Mouse (Mus musculus): ENCODE measurements around the gene Hs3st4.

The Hs3st4 gene

DNA sequence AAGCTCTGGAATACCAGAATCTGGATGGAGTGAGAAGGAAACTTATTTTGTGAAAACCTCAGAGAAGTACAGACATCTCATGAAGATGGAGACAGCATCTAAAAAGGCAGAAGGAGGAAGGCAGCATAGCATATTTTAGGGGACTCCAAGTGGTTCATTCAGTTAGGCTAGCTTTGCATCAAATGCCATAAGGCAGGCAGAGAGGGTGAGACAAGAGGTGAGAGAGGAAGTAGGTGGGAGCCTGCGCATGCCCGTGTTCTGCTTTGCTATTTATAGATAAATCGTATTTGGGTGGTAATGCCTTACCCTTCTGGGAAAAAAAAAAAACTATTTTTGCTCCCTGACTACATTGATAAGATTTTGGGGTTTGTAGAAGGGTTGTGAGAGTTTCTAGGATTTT lies 198.3 kb downstream of the Hs3st4 start:
- Histone ChIP-seq H3K27me3 (ENCODE audit: control insufficient read depth, insufficient read depth, low read length, poor library complexity, severe bottlenecking) (no peaks in the 10 kb centered on the region), H3K36me3 (ENCODE audit: control insufficient read depth, insufficient read depth, low read length, poor library complexity, severe bottlenecking) (no peaks in the 10 kb centered on the region)
- no peak for DNase-seq (ENCODE audit: low read depth, low spot score)

DNA sequence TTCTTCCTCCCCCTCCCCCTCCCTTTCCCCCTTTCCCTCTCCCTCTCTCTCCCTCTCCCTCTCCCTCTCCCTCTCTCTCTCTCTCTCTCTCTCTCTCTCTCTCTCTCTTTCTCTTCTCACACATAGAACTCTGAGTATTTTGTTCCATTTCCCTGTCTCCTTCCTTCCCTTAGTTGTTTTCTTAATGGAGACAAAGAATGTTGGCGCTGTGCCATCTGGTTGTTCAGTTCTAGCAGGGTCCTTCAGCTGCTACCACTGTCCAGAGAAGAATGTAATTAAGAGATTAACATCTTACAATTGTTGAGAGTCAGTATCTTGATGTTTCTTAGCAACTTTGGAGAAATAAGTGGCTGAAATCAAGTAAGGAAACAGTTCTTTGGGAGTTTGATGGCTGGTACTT lies 202.0 kb downstream of the Hs3st4 start:
- Histone ChIP-seq H3K27me3 (ENCODE audit: control insufficient read depth, insufficient read depth, low read length, poor library complexity, severe bottlenecking) (no peaks in the 10 kb centered on the region), H3K36me3 (ENCODE audit: control insufficient read depth, insufficient read depth, low read length, poor library complexity, severe bottlenecking) (no peaks in the 10 kb centered on the region)
- no peak for DNase-seq (ENCODE audit: low read depth, low spot score)

DNA sequence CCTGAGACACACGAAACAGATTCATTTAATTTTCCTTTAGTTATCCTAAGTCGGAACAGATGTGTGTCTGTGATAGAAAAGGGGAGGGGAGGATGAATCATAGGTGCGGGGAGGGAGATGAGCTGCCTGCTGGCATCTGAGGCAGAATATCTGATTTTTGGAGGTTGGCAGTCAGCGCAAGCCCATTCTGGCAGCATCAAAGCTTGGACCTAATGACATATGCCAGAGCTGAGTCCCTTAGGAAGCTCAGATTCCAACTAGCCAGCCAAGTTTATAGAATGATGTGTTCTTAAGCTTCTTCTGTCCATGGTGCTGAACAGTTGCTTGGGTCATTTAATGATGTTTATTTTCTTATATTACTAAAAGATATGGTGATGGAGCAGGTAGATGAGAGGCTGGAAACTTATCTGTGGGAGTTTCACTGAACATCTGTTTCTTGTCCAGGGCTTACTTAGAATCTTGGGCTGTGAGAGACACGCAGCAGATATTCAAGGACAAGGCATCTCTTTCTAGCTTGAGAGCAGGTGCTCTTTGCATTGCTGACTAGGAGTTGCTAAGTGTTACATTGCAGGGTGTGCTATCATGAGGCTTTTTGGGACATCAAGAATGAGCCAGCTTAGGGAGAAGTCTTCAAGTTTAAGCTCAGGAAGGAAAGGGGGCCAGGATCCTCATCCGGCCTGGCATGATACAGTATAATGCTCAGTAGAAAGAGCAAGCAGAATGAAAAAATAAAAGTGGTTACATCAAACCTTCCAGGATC lies 216.3 kb downstream of the Hs3st4 start:
- no peaks in the 10 kb centered on the region for H3K36me3 ChIP-seq (ENCODE audit: control insufficient read depth, insufficient read depth, low read length, poor library complexity, severe bottlenecking)

GRCm38 (mm10) chr7:124216921-124217320 lies 234.3 kb downstream of the Hs3st4 start:
- no peaks in the 10 kb centered on the region for H3K27me3 ChIP-seq (ENCODE audit: control insufficient read depth, insufficient read depth, low read length, poor library complexity, severe bottlenecking)

More for the DNA sequence above, 216.3 kb downstream of the Hs3st4 start:
- DNase-seq (ENCODE audit: low read depth, low spot score) = no peak
- H3K27me3 ChIP-seq (ENCODE audit: control insufficient read depth, insufficient read depth, low read length, poor library complexity, severe bottlenecking) = no peaks in the 10 kb centered on the region

DNA sequence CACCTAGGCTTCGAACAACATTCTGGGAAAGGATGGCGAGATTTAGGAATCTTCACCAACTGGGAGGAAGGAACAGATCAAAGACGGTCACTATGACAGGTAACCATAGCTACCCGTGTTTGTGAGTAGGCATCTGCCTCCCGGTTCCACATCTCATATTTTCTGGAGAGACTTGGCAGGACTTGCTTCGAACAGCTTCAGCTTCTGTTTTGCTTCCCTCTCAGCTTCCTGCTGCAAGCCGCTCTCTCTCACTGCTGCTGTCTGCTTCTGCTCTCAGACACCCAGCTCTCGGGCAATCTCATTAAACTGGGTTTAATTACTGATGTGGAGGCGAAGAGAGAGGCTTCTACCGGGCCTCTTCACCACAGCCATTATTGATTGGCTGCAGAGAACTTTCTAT lies 237.9 kb downstream of the Hs3st4 start:
- DNase-seq (ENCODE audit: low read depth, low spot score) = no peak
- Histone ChIP-seq H3K27me3 (ENCODE audit: control insufficient read depth, insufficient read depth, low read length, poor library complexity, severe bottlenecking) (no peaks in the 10 kb centered on the region), H3K36me3 (ENCODE audit: control insufficient read depth, insufficient read depth, low read length, poor library complexity, severe bottlenecking) (no peaks in the 10 kb centered on the region)

More at GRCm38 (mm10) chr7:124216921-124217320, 234.3 kb downstream of the Hs3st4 start:
- H3K36me3 ChIP-seq (ENCODE audit: control insufficient read depth, insufficient read depth, low read length, poor library complexity, severe bottlenecking) = no peaks in the 10 kb centered on the region
- no peak for DNase-seq (ENCODE audit: low read depth, low spot score)

DNA sequence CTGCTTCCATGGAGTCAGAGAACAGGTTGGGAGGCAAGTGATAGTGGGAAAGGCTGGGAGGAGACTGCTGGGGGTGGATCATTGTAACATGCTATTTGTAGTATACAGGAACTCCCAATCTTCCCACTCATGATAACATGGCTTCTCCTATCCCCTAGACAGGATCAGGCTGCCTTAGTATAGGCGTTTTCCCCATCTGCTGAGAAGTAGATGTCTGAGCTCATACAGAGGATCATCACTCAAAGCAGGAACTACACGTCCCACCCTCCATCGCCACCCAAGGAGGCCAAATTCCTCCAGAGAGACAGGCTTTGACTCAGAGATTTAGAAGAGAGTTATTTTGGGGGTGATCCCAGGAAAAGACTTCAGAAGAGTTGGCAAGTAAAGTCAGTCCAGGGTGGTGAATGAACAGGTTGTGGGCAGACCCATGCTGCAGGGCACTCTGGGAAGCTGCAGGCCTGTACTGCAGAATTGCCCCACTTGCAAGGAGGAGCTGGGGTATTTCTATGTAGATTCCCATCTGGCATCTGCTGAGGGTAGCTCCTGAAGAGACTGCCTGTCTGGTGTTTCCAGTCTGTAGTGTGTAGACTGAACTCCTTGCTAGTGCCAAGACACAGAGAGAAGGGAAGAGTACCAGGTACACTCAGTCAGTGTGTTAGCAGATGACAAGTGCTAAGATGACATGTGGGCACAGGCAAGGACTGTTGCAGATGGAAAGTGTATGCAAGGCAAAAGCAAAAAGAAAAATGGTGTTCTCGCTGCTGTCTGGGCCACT lies 255.4 kb downstream of the Hs3st4 start:
- DNase-seq (ENCODE audit: low read depth, low spot score) = no peak
- Histone ChIP-seq H3K27me3 (ENCODE audit: control insufficient read depth, insufficient read depth, low read length, poor library complexity, severe bottlenecking) (no peaks in the 10 kb centered on the region), H3K36me3 (ENCODE audit: control insufficient read depth, insufficient read depth, low read length, poor library complexity, severe bottlenecking) (no peaks in the 10 kb centered on the region)

GRCm38 (mm10) chr7:124239903-124240647 lies 257.4 kb downstream of the Hs3st4 start:
- DNase-seq (ENCODE audit: low read depth, low spot score) = no peak
- no peaks in the 10 kb centered on the region for H3K27me3 ChIP-seq (ENCODE audit: control insufficient read depth, insufficient read depth, low read length, poor library complexity, severe bottlenecking)
- H3K36me3 ChIP-seq (ENCODE audit: control insufficient read depth, insufficient read depth, low read length, poor library complexity, severe bottlenecking) = no peaks in the 10 kb centered on the region

DNA sequence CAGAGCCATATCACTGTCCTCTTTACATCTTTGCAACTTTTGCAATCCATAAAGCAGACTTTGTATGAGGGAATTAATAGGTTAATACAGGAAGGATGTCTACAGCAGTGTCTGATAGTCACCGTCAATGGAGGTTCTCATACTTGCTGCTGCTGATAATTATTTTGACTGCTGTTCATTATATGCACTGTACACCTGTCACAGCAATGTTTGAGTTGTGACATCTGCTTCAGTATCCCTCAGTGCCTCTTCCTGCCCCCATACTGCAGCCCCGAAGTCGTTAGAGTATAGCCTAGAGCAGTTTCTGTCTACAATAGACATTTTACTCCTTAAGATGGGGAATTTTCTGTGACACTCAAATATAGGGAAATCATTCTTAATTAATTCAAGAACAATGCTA lies 267.2 kb downstream of the Hs3st4 start:
- no peak for DNase-seq (ENCODE audit: low read depth, low spot score)
- Histone ChIP-seq H3K27me3 (ENCODE audit: control insufficient read depth, insufficient read depth, low read length, poor library complexity, severe bottlenecking) (no peaks in the 10 kb centered on the region), H3K36me3 (ENCODE audit: control insufficient read depth, insufficient read depth, low read length, poor library complexity, severe bottlenecking) (no peaks in the 10 kb centered on the region)

GRCm38 (mm10) chr7:124250566-124250965 lies 267.9 kb downstream of the Hs3st4 start:
- DNase-seq (ENCODE audit: low read depth, low spot score) = no peak
- no peaks in the 10 kb centered on the region for H3K27me3 ChIP-seq (ENCODE audit: control insufficient read depth, insufficient read depth, low read length, poor library complexity, severe bottlenecking)
- H3K36me3 ChIP-seq (ENCODE audit: control insufficient read depth, insufficient read depth, low read length, poor library complexity, severe bottlenecking) = no peaks in the 10 kb centered on the region

- H3K27me3 ChIP-seq (ENCODE audit: control insufficient read depth, insufficient read depth, low read length, poor library complexity, severe bottlenecking) = no peaks in the 10 kb centered on the region
- DNase-seq (ENCODE audit: low read depth, low spot score) = no peak
- no peaks in the 10 kb centered on the region for H3K36me3 ChIP-seq (ENCODE audit: control insufficient read depth, insufficient read depth, low read length, poor library complexity, severe bottlenecking)
Measured at GRCm38 (mm10) chr7:124258419-124258818, 275.8 kb downstream of the Hs3st4 start.

GRCm38 (mm10) chr7:124270734-124271133 lies 288.1 kb downstream of the Hs3st4 start:
- H3K27me3 ChIP-seq (ENCODE audit: control insufficient read depth, insufficient read depth, low read length, poor library complexity, severe bottlenecking) = no peaks in the 10 kb centered on the region; the same call in 1 of the 2 replicates
- DNase-seq (ENCODE audit: low read depth, low spot score) = no peak
- H3K36me3 ChIP-seq (ENCODE audit: control insufficient read depth, insufficient read depth, low read length, poor library complexity, severe bottlenecking) = no peaks in the 10 kb centered on the region

- DNase-seq (ENCODE audit: low read depth, low spot score) = no peak
- no peaks in the 10 kb centered on the region for H3K36me3 ChIP-seq (ENCODE audit: control insufficient read depth, insufficient read depth, low read length, poor library complexity, severe bottlenecking)
- H3K27me3 ChIP-seq (ENCODE audit: control insufficient read depth, insufficient read depth, low read length, poor library complexity, severe bottlenecking) = no peaks in the 10 kb centered on the region
Measured at GRCm38 (mm10) chr7:124289873-124290272, 307.2 kb downstream of the Hs3st4 start.

DNA sequence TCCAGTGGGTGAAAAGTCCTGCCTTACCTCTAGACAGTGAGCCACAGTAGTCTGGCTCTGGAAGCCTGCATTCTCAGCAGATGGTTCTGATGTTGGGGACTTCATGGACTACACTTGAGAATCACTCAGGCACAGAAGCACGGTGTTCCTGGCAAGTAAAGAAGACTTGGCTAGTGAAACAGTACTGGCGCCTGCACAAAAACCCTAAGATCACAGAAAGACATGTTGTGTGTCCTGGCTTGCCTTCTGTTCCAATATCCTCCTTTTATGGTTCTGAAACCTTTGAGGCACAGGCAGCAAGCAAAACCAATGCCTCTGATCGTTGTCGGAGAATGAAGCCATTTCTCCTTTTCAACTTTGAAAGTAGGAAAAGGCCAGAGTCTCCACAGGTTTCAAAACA lies 336.8 kb downstream of the Hs3st4 start:
- Histone ChIP-seq H3K27me3 (ENCODE audit: control insufficient read depth, insufficient read depth, low read length, poor library complexity, severe bottlenecking) (no peaks in the 10 kb centered on the region), H3K36me3 (ENCODE audit: control insufficient read depth, insufficient read depth, low read length, poor library complexity, severe bottlenecking) (no peaks in the 10 kb centered on the region)
- no peak for DNase-seq (ENCODE audit: low read depth, low spot score)

GRCm38 (mm10) chr7:124335635-124336034 lies 353.0 kb downstream of the Hs3st4 start:
- DNase-seq (ENCODE audit: low read depth, low spot score) = no peak
- Histone ChIP-seq H3K36me3 (ENCODE audit: control insufficient read depth, insufficient read depth, low read length, poor library complexity, severe bottlenecking) (no peaks in the 10 kb centered on the region), H3K27me3 (ENCODE audit: control insufficient read depth, insufficient read depth, low read length, poor library complexity, severe bottlenecking) (no peaks in the 10 kb centered on the region; the same call in 1 of the 2 replicates)

GRCm38 (mm10) chr7:124341510-124341909 lies 358.8 kb downstream of the Hs3st4 start:
- H3K27me3 ChIP-seq (ENCODE audit: control insufficient read depth, insufficient read depth, low read length, poor library complexity, severe bottlenecking) = no peaks in the 10 kb centered on the region; the same call in 1 of the 2 replicates
- DNase-seq (ENCODE audit: low read depth, low spot score) = no peak
- no peaks in the 10 kb centered on the region for H3K36me3 ChIP-seq (ENCODE audit: control insufficient read depth, insufficient read depth, low read length, poor library complexity, severe bottlenecking)
